Mouse (Mus musculus) MEL (cell line): ENCODE measurements around the gene Disp3.

Experiments
- EP300 ChIP-seq, 2 experiments: IDR thresholded peaks; 2 replicates each; pipeline ENCODE4 v1.6.1; 2011; ENCODE audit warnings: improper control_type of control experiment in 2 of 2, low read length in 2 of 2, low read depth in 1 of 2, mild to moderate bottlenecking in 1 of 2
- GATA1 ChIP-seq: IDR thresholded peaks from 2 replicates; pipeline ENCODE4 v1.6.1; 2011; ENCODE audit warnings: low read depth, low read length, improper control_type of control experiment
- HCFC1 ChIP-seq: IDR thresholded peaks from 2 replicates; pipeline ENCODE4 v1.6.1; 2012; ENCODE audit warnings: low read depth, mild to moderate bottlenecking, inconsistent platforms, low read length, improper control_type of control experiment, moderate library complexity
- JUND ChIP-seq: IDR thresholded peaks from 2 replicates; pipeline ENCODE4 v1.6.1; 2011; ENCODE audit warnings: low read depth, mild to moderate bottlenecking, improper control_type of control experiment, low read length
- MAX ChIP-seq: IDR thresholded peaks from 2 replicates; pipeline ENCODE4 v1.6.1; 2011; ENCODE audit warnings: low read length, improper control_type of control experiment
- MXI1 ChIP-seq: IDR thresholded peaks from 2 replicates; pipeline ENCODE4 v1.6.1; 2011; ENCODE audit warnings: mild to moderate bottlenecking, low read depth, low read length, improper control_type of control experiment
- MYB ChIP-seq: IDR thresholded peaks from 2 replicates; pipeline ENCODE4 v1.6.1; 2011; ENCODE audit warnings: mild to moderate bottlenecking, low read depth, low read length, improper control_type of control experiment
- MYC ChIP-seq: IDR thresholded peaks from 2 replicates; pipeline ENCODE4 v1.6.1; 2011; ENCODE audit warnings: low read depth, mild to moderate bottlenecking, low read length, improper control_type of control experiment, moderate library complexity
- SIN3A ChIP-seq: IDR thresholded peaks from 2 replicates; pipeline ENCODE4 v1.6.1; 2012; ENCODE audit warnings: low read length, improper control_type of control experiment, inconsistent platforms
- ZC3H11A ChIP-seq: IDR thresholded peaks from 2 replicates; pipeline ENCODE4 v1.6.1; 2012; ENCODE audit warnings: low read depth, mild to moderate bottlenecking, inconsistent platforms, low read length, improper control_type of control experiment
- ZMIZ1 ChIP-seq: IDR thresholded peaks from 2 replicates; pipeline ENCODE4 v1.6.1; 2012; ENCODE audit warnings: low read depth, mild to moderate bottlenecking, inconsistent platforms, low read length, improper control_type of control experiment, moderate library complexity

GRCm38 (mm10) chr4:148330269-148330668 is 42.5 kb upstream of the Disp3 start:
- TF ChIP-seq SIN3A (no peak), ZMIZ1 (no peak), HCFC1 (no peak), MAX (no peak), MYB (no peak), JUND (no peak), EP300 (IDR thresholded peaks at IDR 0.05; ENCODE audit: low read depth in 1 of 2, low read length in 2 of 2) (no peak), GATA1 (no peak), ZC3H11A (no peak), MXI1 (no peak), MYC (no peak)
